Mouse (Mus musculus): ENCODE data around the gene Hist1h4i.
"Not testable (repeated sequence)": the region's sequence is repeated elsewhere in the genome, so short reads cannot be mapped to it uniquely, and the experiment has no call there.

Gene Hist1h4i

GRCm38 (mm10) chr13:22041142-22041536 is at the start of gene Hist1h4i:
Gene Hist1h4i, minus strand, starts transcription at chr13:22041362.
- peak; percentile 96 for DNase-seq (ENCODE audit: low spot score in 2 of 2)

DNA sequence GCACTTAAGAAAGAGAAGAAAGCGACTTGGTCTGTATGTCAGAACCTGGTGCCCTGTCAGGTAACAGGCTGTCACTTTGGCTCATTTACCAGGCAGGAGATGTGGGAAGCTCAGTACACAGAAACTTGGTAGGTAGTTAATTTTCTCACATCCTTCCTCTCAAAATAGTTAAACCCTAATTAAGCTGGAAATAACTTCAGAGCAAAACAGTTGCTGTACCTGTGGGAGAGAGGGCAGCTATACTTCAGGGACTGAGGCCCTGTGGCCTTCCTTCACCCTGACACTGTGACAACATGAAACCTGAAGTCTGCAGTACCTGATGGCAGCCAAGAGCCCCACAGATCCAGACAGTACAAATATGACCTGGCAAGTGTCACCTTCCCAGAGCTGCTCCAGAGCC is 43.0 kb upstream of the Hist1h4i start, which contains the start of gene Vmn1r188:
Gene Vmn1r188 (plus strand): TSS at position 301 of the 400 bp plus-strand sequence.
- not testable (repeated sequence) for DNase-seq (ENCODE audit: low spot score in 2 of 2)

- DNase-seq (ENCODE audit: low spot score in 2 of 2) = no peak
These were observed 22.3 kb upstream of the Hist1h4i start for GRCm38 (mm10) chr13:22063468-22063867.

DNA sequence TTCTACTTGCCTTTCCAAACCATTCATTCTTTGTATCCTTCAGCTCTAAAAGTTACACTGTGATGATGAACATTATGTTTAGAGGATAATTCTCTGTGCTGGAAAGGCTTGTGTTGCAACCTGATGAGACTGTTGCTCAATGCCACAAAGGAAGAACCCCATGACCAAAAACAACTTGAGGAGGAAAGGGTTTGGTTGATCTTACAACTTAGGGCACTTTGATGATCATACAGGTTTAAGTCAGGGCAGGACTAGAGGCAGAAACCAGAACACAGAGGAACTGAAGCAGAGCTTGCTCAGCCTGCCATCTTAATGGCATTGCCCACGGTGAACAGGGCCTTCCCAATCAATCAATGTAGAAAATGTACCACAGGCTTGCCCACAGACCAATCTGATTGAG is 20.3 kb upstream of the Hist1h4i start:
- DNase-seq (ENCODE audit: low spot score in 2 of 2) = no peak

DNA sequence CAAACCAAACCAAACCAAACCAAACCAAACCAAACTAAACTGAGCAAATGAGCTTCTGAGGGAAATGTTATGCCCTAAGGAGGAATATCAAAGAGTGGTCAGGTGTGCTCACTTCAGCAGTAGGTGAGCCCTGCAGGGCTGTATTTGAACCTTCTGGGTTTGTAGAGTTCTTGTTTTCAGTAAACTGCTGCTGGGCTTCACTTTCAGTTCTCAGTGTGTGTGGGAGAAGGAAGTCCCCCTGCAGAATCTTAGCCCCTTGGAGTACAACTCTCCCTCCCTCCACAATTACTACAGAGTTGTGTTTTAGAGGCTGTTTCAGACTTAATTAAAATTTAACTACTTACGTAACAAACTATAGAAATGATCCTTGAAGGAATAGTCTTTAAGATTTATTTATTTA is 12.6 kb upstream of the Hist1h4i start:
- DNase-seq (ENCODE audit: low spot score in 2 of 2) = no peak

GRCm38 (mm10) chr13:22051523-22051859 is 10.3 kb upstream of the Hist1h4i start:
- DNase-seq (ENCODE audit: low spot score in 2 of 2) = no peak

DNA sequence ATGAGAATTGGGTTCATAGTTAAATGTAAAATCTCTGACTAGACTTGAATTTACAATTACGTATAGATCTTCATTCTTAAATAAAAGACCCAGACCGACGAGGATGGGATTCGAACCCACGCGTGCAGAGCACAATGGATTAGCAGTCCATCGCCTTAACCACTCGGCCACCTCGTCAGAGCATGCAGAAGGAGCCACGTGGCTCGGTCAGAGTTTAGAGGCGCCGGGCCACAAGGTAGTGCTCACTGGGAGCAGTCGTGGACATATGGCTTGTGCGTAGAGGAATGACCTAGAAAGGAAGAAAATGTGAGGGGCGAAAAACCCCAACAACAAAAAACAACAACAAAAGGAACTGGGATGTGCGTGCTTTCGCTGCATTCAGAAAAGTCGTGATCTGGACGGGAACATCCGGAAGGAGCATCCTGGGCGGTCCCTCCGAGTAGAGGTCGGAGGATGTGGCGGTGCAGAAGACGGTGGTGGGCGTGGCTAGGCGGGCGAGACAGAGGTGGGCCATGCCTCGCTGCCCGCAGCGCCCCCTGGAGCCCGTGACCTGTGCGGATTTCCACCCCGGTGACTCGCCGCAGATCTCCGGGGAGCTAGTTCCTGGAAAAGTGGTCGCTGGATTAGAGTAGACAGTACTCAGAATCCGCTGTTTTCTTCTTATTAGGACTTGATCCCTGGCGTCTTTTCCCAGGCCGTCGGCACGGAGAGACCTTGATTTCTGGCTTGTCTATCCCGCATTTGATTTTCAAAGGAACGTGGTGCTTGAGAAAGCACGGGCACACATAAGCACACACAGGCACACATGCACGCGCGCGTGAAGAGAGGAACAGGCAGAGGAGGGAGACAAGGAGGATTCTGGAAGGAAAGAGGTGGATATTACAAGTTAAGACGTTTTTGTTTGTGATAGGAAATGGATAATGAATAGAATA is 9.7 kb upstream of the Hist1h4i start:
- peak; percentile 82 for DNase-seq (ENCODE audit: low spot score in 2 of 2)

DNA sequence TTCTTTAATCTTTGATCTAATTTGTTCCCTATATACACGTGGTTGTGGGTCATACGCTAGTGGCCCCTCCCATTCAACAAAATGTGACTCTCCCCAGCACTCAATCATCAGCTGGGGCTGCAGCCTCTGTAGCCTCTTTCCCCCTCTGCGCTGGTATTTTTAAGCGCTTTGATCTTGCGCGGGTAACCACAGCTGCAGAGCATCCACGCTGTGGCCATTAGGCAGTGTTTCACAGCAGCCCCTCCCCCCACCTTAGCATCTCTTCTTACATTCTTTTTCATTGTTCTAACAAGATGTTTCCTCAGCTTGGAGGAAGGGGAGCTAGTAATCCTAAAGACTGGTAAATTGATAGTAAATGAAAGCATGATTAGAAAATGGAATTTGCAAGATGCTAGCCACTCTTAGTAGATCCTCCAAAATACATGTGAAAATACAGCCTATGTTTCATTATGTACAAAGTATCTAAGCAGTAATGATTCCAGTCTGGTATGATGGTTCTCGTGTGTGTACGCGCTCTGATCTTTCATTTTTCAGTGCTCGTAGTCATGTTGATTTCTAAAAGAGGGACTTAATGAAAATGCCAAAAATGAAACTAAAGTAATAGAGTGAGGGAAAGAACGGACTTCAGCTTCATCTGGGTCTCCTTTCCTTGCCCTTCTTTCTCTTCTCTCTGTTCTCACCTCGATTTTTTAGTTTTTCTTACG is 8.7 kb upstream of the Hist1h4i start:
- DNase-seq (ENCODE audit: low spot score in 2 of 2) = no peak

DNA sequence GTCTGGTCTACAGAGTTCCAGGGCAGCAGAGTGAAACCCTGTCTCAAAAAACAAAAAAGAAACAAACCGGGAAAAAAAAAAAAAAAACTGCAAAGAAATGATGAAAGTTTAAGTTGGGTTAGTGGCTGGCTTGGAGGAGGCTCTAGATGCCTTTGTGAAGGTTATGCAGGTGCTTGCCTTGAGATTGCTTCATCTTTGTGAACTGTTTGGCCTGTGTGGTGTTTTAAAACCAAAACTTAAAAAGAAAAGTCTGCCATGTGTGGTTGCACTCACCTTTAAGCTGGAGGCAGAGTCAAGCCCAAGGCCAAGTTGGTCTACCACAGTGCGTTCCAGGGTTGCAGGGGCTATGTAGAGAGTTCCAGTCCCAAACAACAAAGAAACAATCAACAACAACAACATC is 7.9 kb upstream of the Hist1h4i start:
- no peak for DNase-seq (ENCODE audit: low spot score in 2 of 2)

- DNase-seq (ENCODE audit: low spot score in 2 of 2) = no peak
These were observed 4.1 kb upstream of the Hist1h4i start for GRCm38 (mm10) chr13:22045311-22045710.

DNA sequence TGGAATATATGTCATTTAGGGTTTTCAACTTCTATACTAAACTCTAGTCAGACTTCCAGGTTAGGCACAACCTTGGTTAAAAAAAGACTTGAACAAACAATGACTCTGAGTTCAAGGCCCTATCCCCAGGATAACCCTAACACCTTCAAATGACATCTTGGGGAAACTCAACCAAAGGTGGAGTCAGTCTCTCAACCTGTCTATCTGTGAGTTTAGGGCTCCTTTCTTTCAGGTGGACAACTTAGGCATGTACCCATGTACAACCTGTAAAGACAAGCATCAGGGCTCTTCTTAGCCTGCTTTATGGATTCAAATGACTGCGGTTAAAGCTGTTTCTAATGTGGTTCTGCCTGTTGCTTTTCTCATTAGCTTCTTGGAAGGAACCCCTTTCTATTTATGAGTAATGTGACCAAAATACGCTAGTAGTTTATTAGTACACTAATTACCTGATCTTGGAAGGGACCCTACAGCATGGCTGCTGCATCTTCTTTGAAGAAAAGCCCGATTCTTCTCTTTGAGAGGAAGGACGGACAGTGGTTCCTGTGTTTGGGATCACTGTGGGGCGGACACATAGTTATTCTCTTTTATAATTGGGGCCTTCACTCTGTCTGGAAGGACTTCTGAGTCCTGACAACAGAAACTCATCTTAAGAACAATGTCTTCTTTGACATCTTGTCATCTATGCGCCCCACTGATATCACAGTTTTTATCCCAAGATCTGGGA is 3.4 kb upstream of the Hist1h4i start:
- no peak for DNase-seq (ENCODE audit: low spot score in 2 of 2)

GRCm38 (mm10) chr13:22043503-22044431 is 2.6 kb upstream of the Hist1h4i start:
- no peak for DNase-seq (ENCODE audit: low spot score in 2 of 2)

DNA sequence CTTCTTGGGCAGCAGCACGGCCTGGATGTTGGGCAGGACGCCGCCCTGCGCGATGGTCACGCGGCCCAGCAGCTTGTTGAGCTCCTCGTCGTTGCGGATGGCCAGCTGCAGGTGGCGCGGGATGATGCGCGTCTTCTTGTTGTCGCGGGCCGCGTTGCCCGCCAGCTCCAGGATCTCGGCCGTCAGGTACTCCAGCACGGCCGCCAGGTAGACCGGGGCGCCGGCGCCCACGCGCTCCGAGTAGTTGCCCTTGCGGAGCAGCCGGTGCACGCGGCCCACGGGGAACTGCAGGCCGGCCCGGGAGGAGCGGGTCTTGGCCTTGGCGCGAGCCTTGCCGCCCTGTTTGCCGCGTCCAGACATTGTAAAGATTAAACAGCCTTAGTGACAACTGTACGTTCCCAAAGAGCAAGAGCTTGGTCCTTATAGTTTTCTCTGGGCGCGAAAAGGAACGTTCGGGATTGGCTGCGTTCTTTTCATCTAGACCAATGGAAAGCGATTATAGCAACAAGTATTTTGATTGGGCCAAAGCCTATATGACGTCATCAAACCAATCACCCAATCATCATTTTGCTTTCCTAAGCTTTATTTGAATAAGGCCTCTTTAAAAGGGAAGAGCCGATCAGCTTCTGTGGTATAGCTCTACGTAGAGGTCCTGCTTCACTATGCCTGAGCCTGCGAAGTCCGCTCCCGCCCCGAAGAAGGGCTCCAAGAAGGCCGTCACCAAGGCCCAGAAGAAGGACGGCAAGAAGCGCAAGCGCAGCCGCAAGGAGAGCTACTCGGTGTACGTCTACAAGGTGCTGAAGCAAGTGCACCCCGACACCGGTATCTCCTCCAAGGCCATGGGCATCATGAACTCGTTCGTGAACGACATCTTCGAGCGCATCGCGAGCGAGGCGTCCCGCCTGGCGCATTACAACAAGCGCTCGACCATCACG is 1.7 kb upstream of the Hist1h4i start, which contains the start of the genes Hist1h2ag and Hist1h2bj:
Gene Hist1h2ag (minus strand): TSS at position 377 of the 935 bp plus-strand sequence.
Gene Hist1h2bj (plus strand): TSS at position 647 of the 935 bp plus-strand sequence.
- DNase-seq (ENCODE audit: low spot score in 2 of 2) = peak; percentile 85 to 92

DNA sequence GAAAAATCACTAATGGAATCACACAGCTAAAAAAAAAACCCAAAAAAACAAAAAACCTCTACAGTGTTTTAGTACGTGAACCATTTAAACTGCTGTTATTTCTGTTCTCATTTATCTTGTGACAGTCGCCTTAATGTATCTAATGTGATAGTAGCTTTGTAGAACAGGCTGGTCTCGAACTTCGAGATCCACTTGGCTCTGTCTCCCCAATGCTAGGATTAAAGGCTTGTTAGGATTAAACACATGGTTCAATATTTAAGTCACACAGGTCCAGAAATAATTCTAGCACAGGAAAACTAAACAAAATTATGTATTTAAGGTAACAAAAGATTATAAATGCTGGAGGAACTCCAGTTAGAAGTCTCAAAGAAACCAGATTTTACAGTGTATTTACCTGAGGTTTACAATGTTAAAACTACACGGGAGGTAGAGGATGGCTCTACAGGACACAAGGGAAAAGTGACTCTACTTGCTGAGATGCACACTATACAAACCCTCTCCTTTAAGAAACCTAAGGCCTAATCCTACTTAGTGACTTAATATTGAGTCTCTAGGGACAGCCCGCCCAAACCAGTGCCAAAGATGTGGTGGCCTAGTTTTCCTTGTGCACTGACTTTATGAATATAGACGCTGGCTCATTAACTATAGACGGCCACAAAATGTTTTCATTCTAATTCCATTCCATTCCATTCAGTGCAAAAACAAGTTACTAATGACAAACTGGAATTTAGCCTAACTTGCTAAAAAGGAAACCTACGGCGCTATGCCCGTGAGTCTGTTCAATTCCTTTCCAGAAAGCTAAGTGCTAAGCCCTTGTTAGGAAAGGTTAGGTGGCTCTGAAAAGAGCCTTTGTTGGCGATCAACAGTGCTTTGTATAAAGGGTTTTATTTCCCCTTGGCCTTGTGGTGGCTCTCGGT is 747 bp upstream of the Hist1h4i start:
- no peak for DNase-seq (ENCODE audit: low spot score in 2 of 2)

DNA sequence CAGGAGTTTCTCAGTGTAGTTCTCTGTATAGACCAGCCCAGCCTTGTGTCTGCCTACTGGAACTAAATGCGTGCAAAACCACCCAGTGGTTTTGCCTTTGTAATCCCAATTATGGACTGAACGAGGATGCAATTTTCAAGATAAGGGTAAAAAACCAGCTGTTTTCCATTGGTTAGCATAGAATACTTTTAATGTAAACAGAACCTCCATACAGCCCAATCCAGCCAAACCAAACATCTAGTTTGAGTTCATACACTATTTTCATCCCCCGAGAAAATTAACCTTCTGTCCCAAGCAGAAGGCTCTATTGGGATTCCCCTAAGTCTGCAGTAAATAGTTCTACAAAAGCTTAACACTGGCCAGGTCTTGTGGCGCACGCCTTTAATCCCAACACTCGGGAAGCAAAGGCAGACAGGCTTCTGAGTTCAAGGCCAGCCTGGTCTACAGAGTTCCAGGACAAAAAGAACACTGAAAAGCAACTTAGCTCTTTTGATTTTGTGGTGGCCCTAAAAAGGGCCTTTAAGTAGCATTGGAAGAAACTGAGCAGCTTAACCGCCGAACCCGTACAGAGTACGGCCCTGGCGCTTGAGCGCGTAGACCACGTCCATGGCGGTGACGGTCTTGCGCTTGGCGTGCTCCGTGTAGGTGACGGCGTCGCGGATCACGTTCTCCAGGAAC is 559 bp downstream of the Hist1h4i start:
- DNase-seq (ENCODE audit: low spot score in 2 of 2) = no peak

DNA sequence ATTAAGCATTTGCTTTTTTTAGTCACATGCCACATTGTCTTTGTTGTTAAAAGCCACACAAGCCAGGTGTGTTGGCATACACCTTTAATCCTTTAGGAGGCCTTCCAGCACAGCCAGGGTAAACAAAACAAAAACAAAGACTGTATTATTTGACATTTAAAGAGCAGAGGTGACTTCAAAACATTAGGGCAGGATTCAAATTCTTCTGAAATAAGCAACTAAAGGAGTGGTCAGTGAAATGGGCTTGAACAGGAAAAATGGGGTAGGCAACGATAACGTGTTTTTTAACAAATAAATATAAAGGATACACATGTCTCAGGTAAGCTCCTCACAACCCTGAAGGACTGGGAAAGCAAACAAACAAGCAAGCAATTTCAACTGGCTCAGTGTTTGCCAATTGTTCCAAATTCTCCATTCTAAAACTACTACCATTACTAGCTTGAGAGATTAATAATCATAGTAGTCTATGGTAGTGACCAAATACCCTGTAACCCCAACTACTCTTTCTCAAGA is 1.2 kb downstream of the Hist1h4i start:
- DNase-seq (ENCODE audit: low spot score in 2 of 2) = no peak

DNA sequence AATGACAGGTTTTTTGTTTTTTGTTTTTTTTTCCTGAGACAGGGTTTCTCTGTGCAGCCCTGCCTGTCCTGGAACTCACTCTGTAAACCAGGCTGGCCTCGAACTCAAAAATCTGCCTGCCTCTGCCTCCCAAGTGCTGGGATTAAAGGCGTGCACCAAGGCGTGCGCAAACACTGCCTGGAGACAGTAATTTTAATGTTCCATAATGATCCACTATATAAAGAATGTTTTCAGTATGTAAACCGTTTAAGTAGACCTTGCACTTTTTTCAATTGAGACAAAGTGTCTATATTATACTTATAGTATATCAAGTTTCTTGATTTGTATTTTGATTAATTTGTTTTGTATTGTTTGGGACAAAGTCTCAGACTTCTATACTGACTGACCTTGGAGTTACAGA is 1.8 kb downstream of the Hist1h4i start:
- DNase-seq (ENCODE audit: low spot score in 2 of 2) = no peak

DNA sequence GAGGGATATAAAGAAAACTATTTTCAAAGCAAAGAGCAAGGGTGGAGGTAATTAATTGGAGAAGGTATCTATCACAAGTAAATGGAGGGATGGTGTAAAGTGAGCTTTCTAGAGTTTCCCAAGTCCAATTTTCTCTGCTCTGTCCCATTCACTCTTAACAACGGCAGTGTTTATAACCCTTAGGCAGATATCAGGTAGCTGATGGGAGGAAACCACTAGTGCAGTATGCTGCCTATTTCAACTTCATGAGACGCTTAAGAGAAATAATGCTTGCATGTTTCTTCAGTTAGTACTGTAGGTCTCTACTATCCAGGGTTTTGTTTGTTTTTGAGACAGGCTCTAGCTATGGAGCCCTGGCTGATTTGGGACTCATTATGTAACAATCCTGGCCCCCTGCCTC is 3.7 kb downstream of the Hist1h4i start:
- no peak for DNase-seq (ENCODE audit: low spot score in 2 of 2)

All from right cerebral cortex, postnatal 36 days (tissue).